Mouse (Mus musculus) erythroblast, embryonic 14.5 days (primary cell): ENCODE data around the gene Pprc1. TPM values are rescaled to one million over a fixed set of nuclear protein-coding genes. Genes with fewer than 3 reads are reported as not detected.

ENCODE experiments used
- H3K27me3 ChIP-seq: 2 replicates; pipeline ENCODE4 v1.6.1; 2012; ENCODE audit warnings: inconsistent platforms; ENCODE audit not compliant: control insufficient read depth
- H3K36me3 ChIP-seq: 2 replicates; pipeline ENCODE4 v1.6.1; 2012; ENCODE audit warnings: mild to moderate bottlenecking, inconsistent platforms; ENCODE audit not compliant: control insufficient read depth
- H3K4me1 ChIP-seq: 2 replicates; pipeline ENCODE4 v1.6.1; 2012; ENCODE audit warnings: inconsistent platforms; ENCODE audit not compliant: control insufficient read depth
- H3K4me3 ChIP-seq: replicated peaks from 2 replicates; pipeline ENCODE3; 2012; ENCODE audit warnings: moderate library complexity, mild to moderate bottlenecking, inconsistent platforms
- H3K9me3 ChIP-seq: 2 replicates; pipeline ENCODE4 v1.6.1; 2012; ENCODE audit warnings: low read length, inconsistent platforms, mixed read lengths; ENCODE audit not compliant: control insufficient read depth
- GATA1 ChIP-seq: IDR thresholded peaks from 2 replicates; pipeline ENCODE4 v1.6.1; 2012; ENCODE audit warnings: low read length, inconsistent platforms, mixed read lengths
- TAL1 ChIP-seq: IDR thresholded peaks from 3 replicates; pipeline ENCODE4 v1.6.1; 2012; ENCODE audit warnings: low read length, inconsistent platforms, mixed read lengths
- polyA plus RNA-seq: library from polyadenylated mRNA; stranded (reverse); fragments of >175 nt; gene quantifications from 2 replicates; pipeline ENCODE4 v1.2.3, GENCODE M21; 2012

Pprc1 gene
- polyA plus RNA-seq = 1.9 and 3.3 TPM in 2 replicates

GRCm38 (mm10) chr19:46044271-46044992, at the start of gene Pprc1:
Gene Pprc1 (plus strand): TSS chr19:46044886.
- Histone ChIP-seq H3K36me3 (peaks cover 4% of the 10 kb centered on the region), H3K27me3 (peaks cover 37% of the 10 kb centered on the region), H3K9me3 (no peaks in the 10 kb centered on the region), H3K4me1 (peaks cover 75% of the 10 kb centered on the region), H3K4me3 (peak within 1 kb of the TSS; percentile 84)
- TF ChIP-seq TAL1 (no peak), GATA1 (no peak)

DNA sequence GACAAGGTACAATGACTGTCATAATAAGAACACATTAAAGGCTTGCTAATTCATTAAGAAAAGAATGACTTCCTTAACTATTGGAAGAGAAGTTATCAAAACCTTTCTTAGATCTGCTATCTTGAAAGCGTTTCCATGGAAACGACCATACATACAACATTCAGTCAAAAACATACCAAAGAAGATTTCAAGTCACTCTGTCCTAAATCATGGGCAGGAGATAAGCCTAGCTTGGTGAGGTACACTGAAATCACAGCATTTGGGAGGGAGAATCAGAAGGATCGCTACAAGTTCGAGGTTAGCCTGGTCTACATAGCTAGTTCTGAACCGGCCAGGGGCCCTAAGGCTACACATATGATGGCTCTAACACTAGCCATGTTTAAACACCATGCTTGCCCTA, 47.3 kb upstream of the Pprc1 start:
- TF ChIP-seq TAL1 (no peak), GATA1 (no peak)

DNA sequence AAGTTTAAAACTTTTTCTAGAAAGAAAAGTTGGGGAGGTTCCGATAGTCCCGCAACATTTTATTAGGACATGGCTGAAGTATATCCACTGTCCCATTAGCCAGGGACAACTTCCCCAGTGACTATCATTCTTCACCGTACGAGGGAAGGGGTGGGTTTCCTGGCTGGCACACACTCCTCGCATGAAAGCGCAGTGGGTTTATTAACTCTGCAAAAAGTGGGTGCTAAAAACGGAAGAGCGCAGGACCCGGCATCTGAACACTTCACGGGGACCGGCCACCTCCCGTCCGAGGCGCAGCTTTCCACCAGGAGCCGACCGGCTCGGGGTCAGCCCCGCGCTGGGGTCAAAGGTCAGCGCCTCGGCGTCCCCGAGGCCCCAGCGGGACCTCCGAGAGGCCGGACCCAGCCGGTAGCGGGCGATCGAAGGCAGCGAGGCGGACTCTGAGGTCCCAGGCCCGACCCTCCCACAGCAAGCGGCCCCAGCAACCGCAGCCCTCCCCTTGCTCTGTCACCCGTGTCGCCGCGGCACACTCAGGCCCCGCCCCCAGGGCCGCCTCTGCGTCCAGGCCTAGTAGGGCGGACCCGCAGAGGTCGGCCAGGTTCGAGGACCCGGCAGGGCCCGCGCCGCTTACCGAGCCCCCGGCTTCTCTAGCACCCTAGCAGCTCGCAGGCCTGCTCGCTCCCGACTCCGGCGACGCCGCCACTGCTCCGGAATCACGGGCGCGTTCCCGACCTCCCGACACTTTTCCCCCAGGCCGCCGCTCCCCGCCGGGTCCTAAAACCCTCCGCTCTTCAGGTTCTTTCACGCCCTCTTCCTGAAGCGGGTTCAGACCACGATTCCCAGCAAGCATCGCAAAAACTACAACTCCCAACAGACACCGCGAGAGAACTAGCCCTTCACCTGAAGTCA, 46.6 kb upstream of the Pprc1 start, which contains the start of gene Armh3:
Armh3 (minus strand) TSS at position 704 of the 909 bp plus-strand sequence.
- H3K36me3 ChIP-seq = no peaks in the 10 kb centered on the region; the same call in 1 of the 2 replicates
- H3K9me3 ChIP-seq = no peaks in the 10 kb centered on the region
- TF ChIP-seq TAL1 (no peak), GATA1 (no peak)
- H3K4me3 ChIP-seq = peak within 1 kb of the TSS; percentile 88
- peaks cover 27% of the 10 kb centered on the region for H3K4me1 ChIP-seq
- peaks cover 4% of the 10 kb centered on the region for H3K27me3 ChIP-seq

More for the DNA sequence above, 47.3 kb upstream of the Pprc1 start:
- Histone ChIP-seq H3K27me3 (peaks cover 3% of the 10 kb centered on the region), H3K4me1 (peaks cover 22% of the 10 kb centered on the region), H3K9me3 (no peaks in the 10 kb centered on the region), H3K4me3 (peak overlapping the region; percentile 88), H3K36me3 (no peaks in the 10 kb centered on the region; the same call in 1 of the 2 replicates)

- no peaks in the 10 kb centered on the region; the same call in 1 of the 2 replicates for H3K36me3 ChIP-seq
- TF ChIP-seq GATA1 (no peak), TAL1 (no peak)
- no peaks in the 10 kb centered on the region for H3K9me3 ChIP-seq
- H3K27me3 ChIP-seq = peaks cover 5% of the 10 kb centered on the region
- H3K4me1 ChIP-seq = peaks cover 34% of the 10 kb centered on the region
- peak overlapping the region; percentile 88 for H3K4me3 ChIP-seq
Measured at GRCm38 (mm10) chr19:45998694-45999217, 45.9 kb upstream of the Pprc1 start.

GRCm38 (mm10) chr19:45999378-45999777, 45.3 kb upstream of the Pprc1 start:
- peaks cover 40% of the 10 kb centered on the region for H3K4me1 ChIP-seq
- no peaks in the 10 kb centered on the region; the same call in 1 of the 2 replicates for H3K36me3 ChIP-seq
- TF ChIP-seq TAL1 (no peak), GATA1 (no peak)
- peaks cover 11% of the 10 kb centered on the region for H3K27me3 ChIP-seq
- H3K9me3 ChIP-seq = no peaks in the 10 kb centered on the region
- H3K4me3 ChIP-seq = no peak overlapping the region

DNA sequence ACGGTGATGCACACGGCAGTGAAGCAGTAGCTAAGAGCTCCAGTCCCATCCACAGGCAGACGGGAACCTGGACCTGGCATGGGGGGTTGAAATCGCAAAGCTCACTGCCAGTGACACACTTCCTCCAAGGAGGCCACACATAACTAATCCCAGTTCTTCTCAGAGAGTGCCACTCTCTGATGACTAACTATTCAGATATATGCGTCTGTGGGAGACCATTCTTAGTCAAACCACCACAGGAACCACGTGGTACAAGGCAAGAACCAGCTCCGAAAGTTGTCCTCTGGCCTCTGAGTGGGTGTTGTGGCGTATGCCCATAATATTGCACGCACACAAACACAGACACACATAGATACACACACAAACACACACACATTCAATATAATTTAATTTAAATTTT, 42.4 kb upstream of the Pprc1 start:
- peaks cover 2% of the 10 kb centered on the region for H3K36me3 ChIP-seq
- H3K4me3 ChIP-seq = no peak overlapping the region
- H3K27me3 ChIP-seq = peaks cover 11% of the 10 kb centered on the region
- TF ChIP-seq GATA1 (no peak), TAL1 (no peak)
- peaks cover 46% of the 10 kb centered on the region for H3K4me1 ChIP-seq
- H3K9me3 ChIP-seq = no peaks in the 10 kb centered on the region

DNA sequence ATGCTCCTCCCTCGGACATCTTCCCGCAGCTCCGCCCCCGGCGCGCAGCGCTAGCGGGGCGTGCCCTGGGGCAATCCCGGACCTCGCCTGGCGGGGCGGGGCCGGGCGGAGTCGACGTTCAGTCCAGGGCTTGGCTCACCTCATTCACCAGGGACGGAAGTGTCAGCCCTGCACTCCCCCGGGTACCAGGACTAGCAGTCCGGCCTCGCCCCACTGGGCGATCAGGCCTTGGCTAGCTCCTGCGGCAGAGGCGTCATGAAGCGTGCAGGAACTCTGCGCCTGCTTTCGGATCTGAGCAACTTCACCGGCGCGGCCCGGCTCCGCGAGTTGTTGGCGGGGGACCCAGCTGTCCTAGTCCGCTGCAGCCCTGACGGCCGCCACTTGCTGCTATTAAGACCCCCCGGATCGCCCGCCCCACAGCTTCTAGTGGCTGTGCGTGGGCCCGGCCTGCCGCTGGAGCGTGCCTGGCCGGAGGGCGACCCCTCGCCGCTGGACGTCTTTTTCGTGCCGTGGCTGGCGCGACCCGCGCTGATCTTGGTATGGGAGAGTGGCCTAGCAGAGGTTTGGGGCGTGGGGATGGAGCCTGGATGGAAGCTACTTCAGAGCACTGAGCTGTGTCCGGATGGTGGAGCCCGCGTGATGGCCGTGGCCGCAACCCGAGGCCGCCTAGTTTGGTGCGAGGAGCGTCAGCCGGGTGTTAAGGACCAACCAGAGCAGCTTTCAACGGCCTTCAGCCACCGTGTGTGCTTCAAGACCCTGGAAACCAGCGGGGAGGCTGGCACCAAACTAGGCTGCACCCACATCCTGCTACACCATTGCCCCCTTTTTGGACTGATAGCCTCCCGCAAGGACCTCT, 41.1 kb upstream of the Pprc1 start, which contains the start of gene Hps6:
Hps6 (plus strand) TSS at position 138 of the 856 bp plus-strand sequence.
- TF ChIP-seq TAL1 = no peak
- TF ChIP-seq GATA1 = no peak
- Histone ChIP-seq H3K4me3 (peak within 1 kb of the TSS; percentile 65), H3K9me3 (no peaks in the 10 kb centered on the region)

GRCm38 (mm10) chr19:46004814-46005466, 39.7 kb upstream of the Pprc1 start:
- Histone ChIP-seq H3K4me3 (no peak overlapping the region), H3K27me3 (peaks cover 11% of the 10 kb centered on the region), H3K9me3 (no peaks in the 10 kb centered on the region), H3K4me1 (peaks cover 25% of the 10 kb centered on the region), H3K36me3 (peaks cover 2% of the 10 kb centered on the region)
- no peak for TF ChIP-seq TAL1
- no peak for TF ChIP-seq GATA1

More for the DNA sequence above, 41.1 kb upstream of the Pprc1 start, which contains the start of gene Hps6:
- Histone ChIP-seq H3K27me3 (peaks cover 11% of the 10 kb centered on the region), H3K4me1 (peaks cover 34% of the 10 kb centered on the region), H3K36me3 (peaks cover 2% of the 10 kb centered on the region)
